Mouse (Mus musculus) heart, adult 2 months (tissue): ENCODE results near the gene Batf2.

ENCODE experiments used
- CTCF ChIP-seq: fragments of 200-600 bp; IDR thresholded peaks from 2 replicates; pipeline ENCODE4 v1.8.1; 2022; ENCODE audit warnings: antibody characterized with exemption, mild to moderate bottlenecking, moderate library complexity
- EP300 ChIP-seq: fragments of 200-500 bp; IDR thresholded peaks from 2 replicates; pipeline ENCODE4 v1.6.1; 2011; ENCODE audit warnings: low read depth, low read length, control low read depth; ENCODE audit not compliant: insufficient read depth
- POLR2A ChIP-seq: fragments of 200-500 bp; IDR thresholded peaks from 2 replicates; pipeline ENCODE4 v1.6.1; 2011; ENCODE audit warnings: mild to moderate bottlenecking, low read depth, low read length, control low read depth; ENCODE audit not compliant: insufficient read depth

GRCm38 (mm10) chr19:6117986-6118676 lies 22.7 kb upstream of the Batf2 start, which contains the start of gene Sac3d1:
- TF ChIP-seq EP300, result 0 out of 2 replicates have a peak, but pooled peaks have one; percentile 40
- peak; percentile 69; the same call in 1 of the 2 replicates for TF ChIP-seq POLR2A
- peak; percentile 32 for TF ChIP-seq CTCF
